Mouse (Mus musculus): Measurements from ENCODE around the gene Jph2.

- TF ChIP-seq POLR2A (IDR thresholded peaks at IDR 0.05; ENCODE audit: control insufficient read depth in 1 of 2, insufficient read depth in 1 of 2, low read depth in 1 of 2, low read length in 2 of 2, poor library complexity in 1 of 2) (no peak), USF1 (IDR thresholded peaks at IDR 0.05; ENCODE audit: low read depth, low read length) (no peak), ETS1 (IDR thresholded peaks at IDR 0.05; ENCODE audit: low read depth, low read length) (no peak), ZNF384 (IDR thresholded peaks at IDR 0.05; ENCODE audit: low read depth, low read length) (no peak), CTCF (IDR thresholded peaks at IDR 0.05 in 2 of 3, conservative IDR thresholded peaks at IDR 0.05 in 1 of 3; ENCODE audit: control insufficient read depth in 1 of 3, insufficient read depth in 1 of 3, low read depth in 2 of 3, low read length in 3 of 3, poor library complexity in 1 of 3, severe bottlenecking in 1 of 3) (no peak), NRF1 (IDR thresholded peaks at IDR 0.05; ENCODE audit: insufficient read depth, low read depth, low read length, poor library complexity, severe bottlenecking) (no peak), GABPA (IDR thresholded peaks at IDR 0.05; ENCODE audit: low read depth, low read length) (no peak), EP300 (IDR thresholded peaks at IDR 0.05; ENCODE audit: low read depth in 1 of 2, low read length in 2 of 2) (no peak)
Measured at GRCm38 (mm10) chr2:163381246-163381645, 16.5 kb downstream of the Jph2 start.
